Mouse (Mus musculus) thymus, postnatal 25 days (tissue): ENCODE measurements around the gene Galnt17.

Source experiments
- DNase-seq: peaks from one replicate; pipeline ENCODE4 v3.0.0; 2022

Gene Galnt17

DNA sequence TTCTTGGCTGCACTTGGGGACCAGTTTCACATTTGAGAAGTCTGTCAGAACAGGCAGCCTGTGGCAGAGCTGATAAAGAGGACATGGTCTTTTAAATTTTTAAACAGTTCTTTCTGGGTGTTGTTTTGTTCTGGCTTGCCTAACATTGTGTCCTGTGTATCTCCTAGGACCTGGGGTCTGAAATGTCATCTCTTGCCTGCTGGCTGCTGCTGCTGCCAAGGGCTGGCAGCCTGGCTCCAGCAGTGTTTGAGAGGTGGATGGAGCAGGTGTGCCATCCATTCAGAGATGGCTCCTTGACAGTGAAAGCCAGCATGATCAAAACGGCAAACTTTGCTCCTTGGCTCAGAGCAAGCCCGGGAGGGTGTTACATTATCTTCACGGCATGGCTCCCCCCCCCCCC lies 393.7 kb downstream of the Galnt17 start:
- no peak for DNase-seq

DNA sequence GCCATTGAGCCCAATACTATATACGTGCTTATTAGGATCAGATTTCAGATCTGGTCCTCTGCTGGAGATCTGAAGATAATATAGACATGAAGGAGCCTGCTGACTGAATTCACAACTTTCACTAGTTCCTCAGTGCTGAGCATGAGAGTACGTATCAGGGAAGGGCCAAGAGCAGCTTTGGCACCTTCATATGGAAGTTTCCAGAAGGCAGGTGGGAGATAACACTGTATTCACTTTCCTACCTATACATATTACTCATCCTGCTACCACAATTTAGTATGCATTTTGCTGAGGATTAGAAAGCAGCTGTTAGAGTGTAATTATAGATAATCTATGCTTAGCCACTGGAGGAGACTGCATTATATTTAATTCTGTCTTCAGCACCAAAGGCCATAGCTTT lies 396.7 kb downstream of the Galnt17 start:
- no peak for DNase-seq

DNA sequence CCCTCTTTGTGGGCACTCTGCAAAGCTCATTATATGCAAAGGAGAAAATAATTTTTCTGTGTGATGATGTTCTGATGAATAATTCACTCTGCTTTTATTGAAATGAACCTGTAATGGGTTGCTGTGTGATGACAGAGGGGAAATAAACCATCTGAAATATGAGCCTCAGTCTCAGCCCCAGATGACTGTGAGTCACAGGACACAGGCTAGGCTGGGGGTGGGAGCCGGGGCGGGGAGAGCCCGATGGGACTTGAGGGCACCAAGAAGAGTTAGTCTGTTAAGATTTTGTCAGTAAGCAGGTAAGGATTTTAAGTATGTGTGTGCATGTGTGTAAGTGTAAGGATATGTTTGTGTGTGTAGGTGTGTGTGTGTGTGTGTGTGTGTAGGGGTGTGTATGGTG lies 406.6 kb downstream of the Galnt17 start:
- no peak for DNase-seq

DNA sequence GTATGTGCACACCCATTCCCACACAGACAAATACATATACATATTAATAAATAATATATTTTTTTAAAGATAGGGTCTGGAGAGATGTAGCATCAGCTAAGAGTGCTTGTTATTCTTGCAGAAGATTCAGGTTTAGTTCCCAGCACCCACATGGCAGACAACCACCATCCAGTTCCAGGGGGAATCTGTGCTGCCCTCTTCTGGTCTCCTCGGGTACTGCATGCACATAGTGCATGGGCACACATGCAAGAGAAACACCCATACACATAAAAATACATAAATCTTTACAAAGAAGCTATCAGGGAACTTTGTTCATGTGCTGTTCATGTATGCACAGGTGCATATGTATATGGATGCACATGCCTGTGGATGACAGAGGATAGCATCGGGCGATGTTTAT lies 412.3 kb downstream of the Galnt17 start:
- DNase-seq, result no peak

DNA sequence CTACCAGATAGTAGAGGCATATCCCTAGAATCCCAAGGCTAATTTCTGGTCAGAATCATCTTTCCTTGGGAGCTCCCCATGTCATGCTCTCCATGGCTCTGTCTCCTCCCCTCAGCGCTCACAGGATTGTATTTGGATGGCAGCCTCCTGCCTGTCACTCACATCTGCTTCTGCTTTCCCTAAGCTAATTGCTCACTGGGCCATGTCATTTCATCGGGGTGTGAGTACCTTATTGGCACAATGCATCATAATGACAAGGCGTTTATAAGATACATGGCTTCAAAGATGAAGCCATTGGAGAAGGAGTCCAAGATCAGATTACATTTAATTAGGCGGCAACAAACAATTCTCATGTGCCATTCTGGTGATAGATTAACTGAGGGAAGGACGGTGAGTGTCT lies 416.6 kb downstream of the Galnt17 start:
- no peak for DNase-seq

DNA sequence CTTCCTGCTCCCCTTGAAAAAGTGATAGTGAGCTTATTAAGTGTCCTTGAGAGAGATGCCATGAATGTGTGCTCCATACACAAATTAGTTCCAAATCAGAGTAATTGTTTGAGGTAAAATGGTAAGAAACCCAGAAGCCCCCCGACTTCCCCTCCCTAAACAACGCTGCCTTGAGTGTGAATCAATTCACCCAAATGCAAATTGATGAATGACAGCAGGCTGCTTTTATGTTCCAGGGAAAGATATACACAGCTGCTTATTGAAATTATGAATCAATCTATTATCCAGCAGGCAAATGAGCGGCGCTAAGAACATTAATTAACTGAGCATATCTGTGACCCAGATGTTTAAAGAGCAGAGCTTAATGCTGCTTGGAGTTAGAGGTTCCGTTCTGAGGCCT lies 428.0 kb downstream of the Galnt17 start:
- no peak for DNase-seq

DNA sequence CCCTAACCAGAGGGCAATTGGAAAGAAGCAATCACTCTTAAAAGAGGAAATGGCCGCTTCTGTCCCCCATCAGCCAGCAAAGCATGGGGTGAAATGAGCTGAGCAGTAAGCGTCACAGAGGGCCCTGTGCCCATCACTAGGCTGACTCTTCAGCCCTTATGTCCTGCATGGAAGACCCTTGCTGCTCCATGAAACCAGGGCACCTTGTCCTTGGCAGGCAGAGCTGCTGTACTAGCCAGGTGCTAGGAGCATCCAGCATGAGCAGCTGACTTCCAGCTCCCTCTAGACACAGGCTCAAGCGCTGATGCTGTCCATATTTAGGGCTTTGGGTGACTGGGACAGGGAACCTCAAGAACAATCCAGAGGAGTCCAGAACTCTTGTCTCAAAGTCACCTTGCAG lies 432.9 kb downstream of the Galnt17 start:
- no peak for DNase-seq

DNA sequence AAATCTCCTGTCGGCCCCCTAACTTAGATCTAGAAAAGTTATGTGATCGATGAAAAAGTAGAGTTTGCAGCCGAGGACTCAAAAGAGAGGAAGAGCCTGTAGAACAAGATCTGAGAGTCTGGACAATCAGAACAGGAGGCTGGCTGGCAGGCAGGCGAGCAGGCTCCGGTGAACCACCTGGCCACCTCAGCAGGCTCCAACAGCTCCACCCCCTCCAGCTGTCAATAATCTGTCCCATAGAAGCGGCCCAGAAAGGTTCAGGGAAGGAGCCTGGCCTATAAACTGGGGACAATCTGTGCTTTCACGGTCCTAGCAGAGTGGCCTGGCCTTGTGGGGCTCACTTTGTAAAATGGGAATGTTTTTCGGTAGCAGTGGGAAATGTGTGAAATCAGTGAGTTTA lies 437.2 kb downstream of the Galnt17 start:
- DNase-seq, result no peak

DNA sequence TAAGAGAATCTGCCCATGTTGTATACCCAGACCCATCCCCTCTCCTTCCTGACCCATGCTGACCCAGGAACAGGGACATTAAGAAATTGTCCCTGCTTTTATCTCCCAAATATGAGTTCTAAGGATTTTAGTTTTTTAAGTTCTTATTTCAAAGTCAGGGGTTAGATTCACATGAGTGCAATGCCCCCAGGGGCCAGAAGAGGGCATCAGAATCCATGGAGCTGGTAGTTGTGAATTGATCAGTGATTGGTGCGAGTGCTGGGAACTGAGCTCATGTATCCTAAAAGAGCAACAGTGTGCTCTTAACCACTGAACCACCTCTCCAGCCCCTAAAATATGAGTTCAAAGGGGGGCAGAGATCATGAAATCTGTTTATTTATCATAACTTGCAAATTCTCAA lies 438.4 kb downstream of the Galnt17 start:
- no peak for DNase-seq

DNA sequence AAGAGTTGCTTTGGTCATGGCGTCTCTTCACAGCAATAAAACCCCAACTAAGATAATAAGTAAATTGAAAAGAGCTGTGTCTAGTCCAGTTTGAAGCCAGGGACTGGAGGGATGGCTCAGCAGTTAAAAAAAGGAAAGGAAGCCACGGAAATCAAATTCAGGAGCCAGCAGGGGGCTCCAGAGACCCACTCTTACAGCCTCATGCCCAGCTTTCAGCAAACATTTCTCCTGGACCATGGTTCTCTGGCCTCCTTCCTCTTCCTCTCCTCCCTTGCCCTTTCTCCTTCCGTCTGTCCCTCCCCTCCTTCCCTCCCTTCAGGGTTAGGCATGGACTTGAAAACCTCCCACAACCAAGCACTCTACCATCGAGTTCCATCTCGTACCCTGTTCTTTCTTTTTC lies 446.0 kb downstream of the Galnt17 start:
- no peak for DNase-seq

DNA sequence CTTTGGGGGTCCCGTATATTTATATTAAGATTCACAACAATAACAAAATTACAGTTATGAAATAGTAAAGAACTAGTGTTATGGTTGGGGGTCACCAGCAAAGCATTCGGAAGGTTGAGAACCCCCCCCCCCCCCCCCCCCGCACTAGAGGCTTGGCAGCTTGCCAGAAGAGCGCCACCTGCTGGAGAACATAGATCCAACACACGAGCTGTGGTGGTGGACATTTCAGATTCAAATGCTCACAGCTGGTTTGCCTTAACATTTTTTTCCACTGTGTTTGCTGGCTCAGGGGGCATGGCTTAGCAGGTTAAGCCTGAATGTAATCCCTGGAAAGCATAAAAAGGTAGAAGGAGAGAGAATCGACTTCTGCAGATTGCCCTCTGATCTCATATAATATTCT lies 448.6 kb downstream of the Galnt17 start:
- DNase-seq, result no peak

DNA sequence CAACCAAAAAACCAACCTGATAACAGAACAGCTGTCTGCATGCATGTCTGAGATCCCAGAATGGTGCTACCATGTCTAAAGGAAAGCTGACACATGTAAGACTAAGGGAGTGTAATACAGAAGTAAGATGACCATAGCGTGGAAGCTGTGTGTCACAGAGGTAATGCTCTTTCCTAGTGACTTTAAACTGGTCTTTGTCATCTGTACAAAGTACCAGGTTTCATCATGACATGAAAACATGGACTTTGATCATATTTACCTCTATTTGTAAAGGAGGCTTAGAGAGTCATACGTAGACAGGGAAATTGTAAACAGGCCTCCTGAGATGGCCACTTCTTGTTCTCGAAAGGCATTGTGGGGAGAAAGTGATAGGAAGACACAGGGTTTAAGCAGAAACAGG lies 449.6 kb downstream of the Galnt17 start:
- DNase-seq, result no peak

DNA sequence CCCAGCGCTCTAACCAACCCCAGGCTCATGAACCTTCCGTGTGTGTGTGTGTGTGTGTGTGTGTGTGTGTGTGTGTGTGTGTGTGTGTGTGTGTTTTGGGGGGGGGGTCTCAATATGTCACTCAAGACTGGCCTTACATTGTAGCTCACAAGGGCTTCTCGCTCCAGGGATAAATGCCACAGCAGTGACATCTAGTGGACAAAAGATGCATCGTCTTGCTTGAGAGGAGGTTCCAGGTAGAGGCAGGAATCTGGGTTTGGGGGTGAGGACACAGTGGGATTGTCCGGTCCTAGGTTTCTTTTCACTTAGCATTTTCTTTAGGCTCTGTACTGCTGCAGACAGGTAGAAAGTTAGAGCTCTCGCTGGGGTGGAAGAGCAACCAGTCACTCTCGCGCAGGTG lies 450.1 kb downstream of the Galnt17 start:
- no peak for DNase-seq

DNA sequence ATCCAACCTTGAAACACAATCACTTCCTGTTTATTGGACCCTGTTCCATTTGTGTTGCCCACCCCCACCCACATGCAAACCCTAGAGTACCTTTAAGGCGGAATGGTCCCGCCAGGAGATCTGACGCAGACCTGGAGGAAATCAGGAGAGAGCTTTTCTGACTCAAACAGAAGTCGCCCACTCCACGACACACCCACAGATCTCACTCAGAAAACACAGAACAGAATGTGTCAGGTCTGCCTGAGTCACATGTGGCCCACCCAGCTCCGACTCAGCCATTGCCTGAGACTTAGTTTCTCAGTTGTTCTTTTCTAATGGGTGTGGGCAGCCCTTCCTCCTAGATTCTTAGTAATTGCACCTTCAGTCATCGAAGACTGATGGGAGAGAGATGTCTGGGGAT lies 453.9 kb downstream of the Galnt17 start:
- DNase-seq, result no peak

DNA sequence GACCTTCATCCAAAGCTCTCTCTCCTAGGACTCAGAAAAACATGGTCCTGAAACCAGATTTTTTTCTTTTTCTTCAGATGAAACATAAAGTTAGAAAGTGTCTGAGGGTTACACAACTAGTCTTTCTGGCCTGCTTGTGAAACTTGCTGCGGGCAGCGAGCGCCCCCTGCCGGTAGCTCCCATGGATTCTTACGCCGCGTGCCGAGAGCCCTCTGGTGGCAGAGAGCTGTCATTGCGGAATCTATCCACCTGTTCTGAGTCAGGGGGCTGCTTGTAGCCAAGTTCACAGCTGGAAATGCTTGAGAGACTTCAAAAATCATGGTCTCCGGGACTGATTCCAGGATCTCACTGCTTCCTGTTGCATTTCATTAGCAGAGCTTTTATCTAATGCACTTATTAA lies 454.9 kb downstream of the Galnt17 start:
- peak; percentile 65 for DNase-seq

DNA sequence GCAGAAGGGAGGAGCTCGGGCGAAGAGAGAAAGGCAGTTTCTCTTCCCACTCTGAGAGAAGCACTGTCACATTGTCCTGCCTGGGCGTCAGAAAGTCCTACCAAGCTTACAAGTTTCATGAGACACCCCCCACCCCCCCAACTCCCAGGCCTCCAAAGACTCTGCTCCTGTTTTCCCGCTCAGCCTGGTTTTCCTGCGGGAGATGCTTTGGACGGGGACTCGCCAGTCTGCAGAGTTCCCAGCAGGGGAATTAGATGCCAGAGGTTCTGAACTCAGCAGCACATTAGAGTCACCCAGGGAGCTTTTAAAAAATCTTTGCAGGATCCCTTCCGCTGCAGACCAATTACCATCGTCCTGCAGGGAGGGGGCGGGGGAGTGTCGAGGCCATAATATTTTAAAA lies 456.1 kb downstream of the Galnt17 start:
- DNase-seq, result no peak

DNA sequence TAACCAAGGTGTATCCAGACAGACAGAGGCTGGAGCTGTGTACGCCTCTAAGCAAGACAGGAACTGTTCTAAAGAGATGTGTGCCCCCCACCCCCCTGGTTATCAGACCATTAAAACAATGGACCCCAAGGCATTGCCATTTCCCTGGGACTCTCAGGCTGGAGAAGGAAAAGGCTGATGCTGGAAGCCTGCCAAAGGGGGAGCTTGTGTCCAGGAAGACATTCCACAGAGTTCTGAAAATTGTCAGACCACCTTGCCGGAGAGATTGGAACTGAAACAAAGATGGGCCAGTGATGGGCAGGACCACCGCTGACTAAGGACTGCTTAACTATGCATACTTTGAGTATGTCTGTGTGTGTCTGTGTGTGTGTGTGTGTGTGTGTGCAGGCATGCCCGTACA lies 458.7 kb downstream of the Galnt17 start:
- no peak for DNase-seq

DNA sequence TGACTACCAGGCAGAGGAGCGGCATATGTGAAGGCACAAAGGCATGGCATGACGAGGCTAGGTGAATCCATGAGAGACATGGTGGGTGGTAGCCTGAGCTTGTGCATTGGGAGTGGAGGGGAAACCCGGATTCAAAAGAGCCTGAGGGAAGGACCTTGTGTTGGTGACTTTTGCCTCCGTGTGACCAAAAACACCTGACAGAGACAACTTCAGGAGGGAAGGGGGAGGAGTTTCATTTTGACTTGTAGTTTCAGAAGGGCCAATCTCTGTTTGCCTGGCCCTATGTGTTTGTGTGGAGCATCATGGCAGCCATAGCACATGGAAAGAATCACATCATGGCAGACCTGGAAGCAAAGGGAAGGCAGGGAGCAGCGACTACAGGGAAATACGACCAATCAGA lies 459.7 kb downstream of the Galnt17 start:
- DNase-seq, result no peak

DNA sequence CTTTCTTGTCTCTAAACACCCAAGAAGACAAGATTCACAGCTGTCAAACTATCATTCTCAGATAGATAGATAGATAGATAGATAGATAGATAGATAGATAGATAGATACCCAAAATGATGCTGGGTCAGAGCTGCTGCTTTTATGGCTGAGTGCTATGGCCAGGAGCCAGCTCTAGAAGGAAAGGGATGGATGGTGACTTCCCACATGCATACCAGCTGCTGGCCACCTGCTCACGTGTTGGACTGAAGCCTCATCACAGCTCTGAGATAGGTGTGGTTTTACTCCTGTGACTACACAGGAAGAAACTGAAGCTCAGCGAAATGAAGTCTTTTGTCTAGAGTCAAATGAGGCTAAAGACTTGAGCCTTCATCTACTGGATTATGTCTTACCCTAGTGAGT lies 482.5 kb downstream of the Galnt17 start:
- no peak for DNase-seq
